Mouse (Mus musculus): ENCODE data around the gene Gm9857.

DNA sequence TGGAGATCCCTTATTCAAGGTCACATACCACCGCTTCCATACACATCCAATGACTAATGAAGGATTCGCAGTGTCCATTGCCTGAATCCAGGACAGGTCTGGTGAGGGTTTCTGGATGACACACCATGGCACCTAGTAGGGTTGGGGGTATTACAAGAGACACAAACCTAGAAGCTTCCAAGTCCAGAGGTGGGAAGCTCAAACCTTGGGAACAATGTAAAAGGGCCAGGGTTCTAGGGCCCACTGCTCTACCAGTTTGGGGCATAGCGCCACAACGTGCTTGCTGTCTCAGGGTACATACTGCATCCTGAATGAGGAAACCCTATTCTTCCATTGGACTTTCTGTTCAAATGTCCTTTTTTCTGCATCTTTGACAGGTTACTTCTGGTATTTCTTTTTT is 41.6 kb downstream of the Gm9857 start:
- TF ChIP-seq CTCF (IDR thresholded peaks at IDR 0.05; ENCODE audit: low read depth, low read length) (no peak), POLR2AphosphoS5 (IDR thresholded peaks at IDR 0.05; ENCODE audit: insufficient replicate concordance, low read depth, low read length) (0 out of 2 replicates have a peak, but pooled peaks have one; percentile 83), GATA2 (IDR thresholded peaks at IDR 0.05; ENCODE audit: borderline replicate concordance, low read depth, low read length) (no peak), GATA1 (IDR thresholded peaks at IDR 0.05; ENCODE audit: borderline replicate concordance, low read length) (no peak), TAL1 (conservative IDR thresholded peaks at IDR 0.05; ENCODE audit: low read depth, low read length) (no peak)
